Mouse (Mus musculus) lung, embryonic 14.5 days (tissue): Measurements from ENCODE around the gene Eif4b. TPM values are rescaled to one million over a fixed set of nuclear protein-coding genes. Genes with fewer than 3 reads are reported as not detected.
A peak's percentile ranks its signal among the peaks of the same experiment; 100 is the strongest.
"Not testable (repeated sequence)": the region's sequence is repeated elsewhere in the genome, so short reads cannot be mapped to it uniquely, and the experiment has no call there.

Experiments used
- ATAC-seq: fragments of 200-750 bp; cut with Nextera tagmentation; 2 replicates; pipeline ENCODE4 v1.8.0; 2017; ENCODE audit warnings: mild to moderate bottlenecking, moderate TSS enrichment, moderate library complexity; ENCODE audit not compliant: insufficient read depth
- DNase-seq: peaks from one replicate; pipeline ENCODE4 v3.0.0-alpha.2; 2015
- H3K27ac ChIP-seq: fragments of 300-500 bp; sonication (generic); 2 replicates; pipeline ENCODE4 v1.5.1; 2014; ENCODE audit warnings: low read depth, mild to moderate bottlenecking, moderate library complexity
- H3K27me3 ChIP-seq: fragments of 300-500 bp; sonication (generic); 2 replicates; pipeline ENCODE4 v1.6.1; 2014; ENCODE audit warnings: low read length, control low read depth; ENCODE audit not compliant: insufficient read depth
- H3K36me3 ChIP-seq: fragments of 300-500 bp; sonication (generic); 2 replicates; pipeline ENCODE4 v1.6.1; 2014; ENCODE audit warnings: control low read depth; ENCODE audit not compliant: insufficient read depth
- H3K4me1 ChIP-seq: fragments of 300-500 bp; sonication (generic); 2 replicates; pipeline ENCODE4 v1.6.1; 2014; ENCODE audit warnings: antibody characterized with exemption, control low read depth; ENCODE audit not compliant: insufficient read depth
- H3K4me2 ChIP-seq: fragments of 300-500 bp; sonication (generic); 2 replicates; pipeline ENCODE4 v1.6.1; 2014; ENCODE audit warnings: mild to moderate bottlenecking
- H3K4me3 ChIP-seq: fragments of 300-500 bp; sonication (generic); 2 replicates; pipeline ENCODE4 v1.5.1; 2014; ENCODE audit warnings: low read depth, low read length
- H3K9ac ChIP-seq: fragments of 300-500 bp; sonication (generic); 2 replicates; pipeline ENCODE4 v1.6.1; 2014
- H3K9me3 ChIP-seq: fragments of 300-500 bp; sonication (generic); 2 replicates; pipeline ENCODE4 v1.6.1; 2016; ENCODE audit warnings: low read depth, low read length, control low read depth
- CTCF ChIP-seq: IDR thresholded peaks from 2 replicates; pipeline ENCODE4 v1.5.1; 2016; ENCODE audit warnings: antibody characterized with exemption, low read depth
- WGBS: fragments of 180-500 bp; shearing (Covaris S2); extraction: QIAGEN DNeasy Blood & Tissue Kit; methylation state at CpG from one replicate; pipeline ENCODE4 v1.1.7; 2014; 5-methylcytosine and 5-hydroxymethylcytosine counted together
- polyA plus RNA-seq: library from polyadenylated mRNA; unstranded; fragments of >200 nt; fragmentation: Nextera tagmentation; extraction: Ambion mirVana; gene quantifications from 2 replicates; pipeline ENCODE4 v1.2.1, GENCODE M21; 2014

Eif4b gene
- polyA plus RNA-seq, 1 experiment from 2014 or later = 137 TPM

GRCm38 (mm10) chr15:102077111-102077677 lies 3.6 kb downstream of the Eif4b start:
- no peak for TF ChIP-seq CTCF
- Histone ChIP-seq H3K9ac (no peak overlapping the region), H3K27me3 (no peaks in the 10 kb centered on the region), H3K4me1 (peaks cover 8% of the 10 kb centered on the region; the same call in 1 of the 2 replicates), H3K4me3 (no peak overlapping the region), H3K27ac (no peak overlapping the region), H3K36me3 (peaks cover 21% of the 10 kb centered on the region), H3K4me2 (no peak overlapping the region), H3K9me3 (no peaks in the 10 kb centered on the region)
- DNase-seq = no peak
- ATAC-seq = no peak
- 90% methylated on average over 2 of the region's 2 CpGs for WGBS

GRCm38 (mm10) chr15:102079221-102079620 lies 5.6 kb downstream of the Eif4b start:
- Histone ChIP-seq H3K27ac (no peak overlapping the region), H3K27me3 (no peaks in the 10 kb centered on the region), H3K4me1 (peaks cover 8% of the 10 kb centered on the region; the same call in 1 of the 2 replicates), H3K36me3 (peaks cover 42% of the 10 kb centered on the region), H3K9me3 (no peaks in the 10 kb centered on the region), H3K4me3 (no peak overlapping the region), H3K4me2 (no peak overlapping the region), H3K9ac (no peak overlapping the region)
- 67% methylated on average over 4 of the region's 4 CpGs for WGBS
- DNase-seq (no peak), ATAC-seq (no peak)
- TF ChIP-seq CTCF = no peak

- WGBS = 71% methylated on average over 8 of the region's 8 CpGs
- not testable (repeated sequence) for H3K9ac ChIP-seq, H3K4me3 ChIP-seq, ATAC-seq, H3K27ac ChIP-seq, H3K4me2 ChIP-seq, DNase-seq, H3K27me3 ChIP-seq, H3K9me3 ChIP-seq, H3K4me1 ChIP-seq
- peaks cover 49% of the 10 kb centered on the region for H3K36me3 ChIP-seq
- 0 out of 2 replicates have a peak, but pooled peaks have one; percentile 4 for TF ChIP-seq CTCF
These were observed 6.4 kb downstream of the Eif4b start for GRCm38 (mm10) chr15:102079924-102080323.

GRCm38 (mm10) chr15:102080429-102080828 lies 6.9 kb downstream of the Eif4b start:
- TF ChIP-seq CTCF = 0 out of 2 replicates have a peak, but pooled peaks have one; percentile 4
- ATAC-seq (no peak), DNase-seq (no peak)
- Histone ChIP-seq H3K27me3 (no peaks in the 10 kb centered on the region), H3K4me3 (no peak overlapping the region), H3K9me3 (no peaks in the 10 kb centered on the region), H3K27ac (no peak overlapping the region), H3K4me1 (peaks cover 4% of the 10 kb centered on the region; the same call in 1 of the 2 replicates), H3K4me2 (no peak overlapping the region), H3K36me3 (peaks cover 53% of the 10 kb centered on the region), H3K9ac (no peak overlapping the region)
- 62% methylated on average over 2 of the region's 2 CpGs for WGBS

- H3K4me3 ChIP-seq = no peak overlapping the region
- ATAC-seq (no peak), DNase-seq (no peak)
- no peak overlapping the region for H3K9ac ChIP-seq
- TF ChIP-seq CTCF = no peak
- H3K27ac ChIP-seq = no peak overlapping the region
- no peak overlapping the region for H3K4me2 ChIP-seq
- H3K9me3 ChIP-seq = no peaks in the 10 kb centered on the region
- H3K36me3 ChIP-seq = peaks cover 70% of the 10 kb centered on the region
- no peaks in the 10 kb centered on the region for H3K27me3 ChIP-seq
- WGBS = 89% methylated on average over 4 of the region's 4 CpGs
- H3K4me1 ChIP-seq = no peaks in the 10 kb centered on the region
These were observed 8.6 kb downstream of the Eif4b start for GRCm38 (mm10) chr15:102082148-102082547.

- ATAC-seq (no peak), DNase-seq (no peak)
- H3K4me2 ChIP-seq = no peak overlapping the region
- H3K27me3 ChIP-seq = no peaks in the 10 kb centered on the region
- H3K9ac ChIP-seq = no peak overlapping the region
- no peak overlapping the region for H3K27ac ChIP-seq
- no peak for TF ChIP-seq CTCF
- H3K36me3 ChIP-seq = peaks cover 79% of the 10 kb centered on the region
- no peak overlapping the region for H3K4me3 ChIP-seq
- H3K9me3 ChIP-seq = no peaks in the 10 kb centered on the region
- WGBS = 71% methylated on average over 4 of the region's 4 CpGs
- no peaks in the 10 kb centered on the region for H3K4me1 ChIP-seq
These were observed 9.5 kb downstream of the Eif4b start for GRCm38 (mm10) chr15:102083028-102083427.

- Histone ChIP-seq H3K36me3 (peaks cover 100% of the 10 kb centered on the region), H3K27ac (no peak overlapping the region), H3K4me2 (no peak overlapping the region), H3K27me3 (no peaks in the 10 kb centered on the region), H3K9ac (no peak overlapping the region), H3K9me3 (no peaks in the 10 kb centered on the region), H3K4me3 (no peak overlapping the region), H3K4me1 (no peaks in the 10 kb centered on the region)
- no peak for TF ChIP-seq CTCF
- DNase-seq (no peak), ATAC-seq (no peak)
- WGBS = 68% methylated on average over 12 of the region's 12 CpGs
These were observed 16.5 kb downstream of the Eif4b start for GRCm38 (mm10) chr15:102089914-102090585.
